Mouse (Mus musculus) neural tube, embryonic 11.5 days (tissue): ENCODE data around the gene Apbb1ip. TPM values are rescaled to one million over a fixed set of nuclear protein-coding genes. Genes with fewer than 3 reads are reported as not detected.
"Not testable (repeated sequence)": the region's sequence is repeated elsewhere in the genome, so short reads cannot be mapped to it uniquely, and the experiment has no call there.

Experiments used
- ATAC-seq: fragments of 200-750 bp; cut with Nextera tagmentation; 2 replicates; pipeline ENCODE4 v1.8.0; 2017; ENCODE audit warnings: moderate number of reproducible peaks, mild to moderate bottlenecking, moderate TSS enrichment, moderate library complexity; ENCODE audit not compliant: insufficient read depth, low FRiP score, low TSS enrichment
- DNase-seq: peaks from one replicate; pipeline ENCODE4 v3.0.0-alpha.2; 2015; ENCODE audit warnings: low spot score
- H3K27ac ChIP-seq: fragments of 300-500 bp; sonication (generic); 2 replicates; pipeline ENCODE4 v1.5.1; 2014; ENCODE audit warnings: low read depth, mild to moderate bottlenecking, low read length
- H3K27me3 ChIP-seq: fragments of 300-500 bp; sonication (generic); 2 replicates; pipeline ENCODE4 v1.6.1; 2014; ENCODE audit warnings: mild to moderate bottlenecking, low read length, mixed read lengths; ENCODE audit not compliant: control insufficient read depth, insufficient read depth
- H3K36me3 ChIP-seq: fragments of 300-500 bp; sonication (generic); 2 replicates; pipeline ENCODE4 v1.6.1; 2014; ENCODE audit warnings: mild to moderate bottlenecking, low read length, moderate library complexity, mixed read lengths; ENCODE audit not compliant: control insufficient read depth, insufficient read depth
- H3K4me1 ChIP-seq: fragments of 300-500 bp; sonication (generic); 2 replicates; pipeline ENCODE4 v1.6.1; 2014; ENCODE audit warnings: low read length, mixed read lengths; ENCODE audit not compliant: control insufficient read depth, insufficient read depth
- H3K4me2 ChIP-seq: fragments of 300-500 bp; sonication (generic); 2 replicates; pipeline ENCODE4 v1.6.1; 2014; ENCODE audit warnings: low read depth, mild to moderate bottlenecking, moderate library complexity
- H3K4me3 ChIP-seq: fragments of 300-500 bp; sonication (generic); 2 replicates; pipeline ENCODE4 v1.5.1; 2014; ENCODE audit warnings: low read depth, low read length
- H3K9ac ChIP-seq: fragments of 300-500 bp; sonication (generic); 2 replicates; pipeline ENCODE4 v1.6.1; 2014; ENCODE audit warnings: mild to moderate bottlenecking, low read length
- H3K9me3 ChIP-seq: fragments of 300-500 bp; sonication (generic); 2 replicates; pipeline ENCODE4 v1.6.1; 2016; ENCODE audit warnings: low read length; ENCODE audit not compliant: control insufficient read depth
- WGBS: fragments of 180-500 bp; shearing (Covaris S2); extraction: QIAGEN DNeasy Blood & Tissue Kit; methylation state at CpG from one replicate; pipeline ENCODE4 v1.1.7; 2014; 5-methylcytosine and 5-hydroxymethylcytosine counted together
- polyA plus RNA-seq: library from polyadenylated mRNA; unstranded; fragments of >200 nt; fragmentation: Nextera tagmentation; extraction: Ambion mirVana; gene quantifications from 2 replicates; pipeline ENCODE4 v1.2.1, GENCODE M21; 2014

Gene Apbb1ip
- polyA plus RNA-seq, 1 experiment from 2014 or later, result 0.27 TPM

- DNase-seq, result no peak
- no peak overlapping the region for H3K4me2 ChIP-seq
- no peak overlapping the region for H3K9ac ChIP-seq
- WGBS, result 51% methylated on average over 10 of the region's 10 CpGs
- H3K27ac ChIP-seq, result no peak overlapping the region
- no peaks in the 10 kb centered on the region for H3K36me3 ChIP-seq
- no peaks in the 10 kb centered on the region for H3K4me1 ChIP-seq
- no peak overlapping the region for H3K4me3 ChIP-seq
- ATAC-seq, result no peak
- H3K27me3 ChIP-seq, result no peaks in the 10 kb centered on the region
- no peaks in the 10 kb centered on the region for H3K9me3 ChIP-seq
These were observed 100.7 kb downstream of the Apbb1ip start for GRCm38 (mm10) chr2:22874628-22875027.

GRCm38 (mm10) chr2:22876614-22877013 is 102.7 kb downstream of the Apbb1ip start:
- ATAC-seq, result no peak
- H3K4me3 ChIP-seq, result no peak overlapping the region

DNA sequence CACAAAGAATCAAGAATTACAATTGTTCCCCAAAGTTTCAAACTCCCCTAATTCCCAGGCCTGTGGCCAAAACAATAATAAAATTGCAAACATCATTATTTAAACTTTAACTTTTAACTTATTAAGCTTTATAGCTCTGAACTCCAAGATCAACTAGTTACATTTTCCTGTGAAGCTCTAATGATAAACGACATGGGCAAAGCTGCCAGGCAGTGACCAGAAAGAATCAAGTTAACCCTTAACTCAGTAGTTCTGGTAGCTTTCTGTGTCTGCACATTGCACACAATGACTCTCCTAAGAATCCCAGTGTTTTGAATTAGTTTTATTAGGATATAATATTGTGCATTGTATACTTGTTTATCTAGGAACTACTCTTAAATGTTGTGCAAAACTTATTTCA is 104.9 kb downstream of the Apbb1ip start:
- H3K4me2 ChIP-seq, result no peak overlapping the region
- H3K27me3 ChIP-seq, result no peaks in the 10 kb centered on the region
- no peak for DNase-seq
- 67% methylated on average over 1 of the region's 1 CpGs for WGBS
- no peak overlapping the region for H3K4me3 ChIP-seq
- no peaks in the 10 kb centered on the region for H3K4me1 ChIP-seq
- no peaks in the 10 kb centered on the region for H3K9me3 ChIP-seq
- no peak for ATAC-seq
- no peaks in the 10 kb centered on the region for H3K36me3 ChIP-seq
- no peak overlapping the region for H3K27ac ChIP-seq
- H3K9ac ChIP-seq, result no peak overlapping the region

More at GRCm38 (mm10) chr2:22876614-22877013, 102.7 kb downstream of the Apbb1ip start:
- H3K4me2 ChIP-seq, result no peak overlapping the region
- no peak overlapping the region for H3K9ac ChIP-seq
- H3K27ac ChIP-seq, result no peak overlapping the region
- no peaks in the 10 kb centered on the region for H3K27me3 ChIP-seq
- no peak for DNase-seq
- no peaks in the 10 kb centered on the region for H3K36me3 ChIP-seq
- no peaks in the 10 kb centered on the region for H3K4me1 ChIP-seq
- 90% methylated on average over 3 of the region's 3 CpGs for WGBS
- H3K9me3 ChIP-seq, result no peaks in the 10 kb centered on the region

DNA sequence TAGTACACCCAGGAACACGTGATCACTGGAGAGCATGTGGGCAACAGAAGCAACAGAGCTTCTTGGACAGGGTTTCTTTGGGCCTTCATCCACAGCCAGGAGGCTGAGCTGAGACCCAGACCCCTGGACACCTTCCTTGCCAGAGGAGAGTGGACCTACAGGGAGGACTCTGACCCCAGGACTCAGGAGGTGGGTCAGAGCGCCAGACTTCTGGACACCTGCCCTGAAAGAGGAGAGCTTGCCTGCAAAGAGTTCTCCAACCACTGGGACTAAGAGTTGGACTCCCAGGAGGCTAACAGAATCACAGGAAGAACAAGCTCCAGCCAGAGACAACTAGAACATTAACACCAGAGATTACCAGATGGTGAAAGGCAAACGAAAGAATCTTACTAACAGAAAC is 106.8 kb downstream of the Apbb1ip start:
- not testable (repeated sequence) for H3K9ac ChIP-seq, H3K4me1 ChIP-seq, H3K27me3 ChIP-seq, ATAC-seq, H3K4me3 ChIP-seq, H3K27ac ChIP-seq, H3K9me3 ChIP-seq, DNase-seq, H3K36me3 ChIP-seq, H3K4me2 ChIP-seq
- WGBS, result 79% methylated on average over 3 of the region's 3 CpGs

DNA sequence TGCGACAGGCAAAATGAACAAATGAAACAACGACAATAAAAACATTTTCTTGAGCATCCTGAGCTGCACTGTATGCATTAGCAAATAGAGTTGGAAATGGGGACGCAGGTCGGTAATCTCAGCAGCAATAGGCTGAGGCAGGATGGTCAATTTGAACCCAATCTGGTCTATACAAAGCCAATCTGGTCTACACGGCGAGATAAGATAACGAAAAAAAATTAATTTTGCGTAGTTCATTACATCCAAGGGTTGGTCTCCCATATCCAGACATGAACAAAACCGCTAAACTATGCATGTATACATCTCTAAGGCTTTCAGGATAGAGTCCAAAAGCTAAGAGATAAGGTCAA is 121.0 kb downstream of the Apbb1ip start:
- peak overlapping the region; percentile 77 for H3K4me3 ChIP-seq
- no peaks in the 10 kb centered on the region for H3K27me3 ChIP-seq
- DNase-seq, result no peak
- H3K36me3 ChIP-seq, result no peaks in the 10 kb centered on the region
- peak overlapping the region; percentile 67 for H3K9ac ChIP-seq
- H3K4me1 ChIP-seq, result no peaks in the 10 kb centered on the region
- H3K4me2 ChIP-seq, result peak overlapping the region; percentile 64
- H3K9me3 ChIP-seq, result no peaks in the 10 kb centered on the region
- ATAC-seq, result peak; percentile 31
- WGBS, result 30% methylated on average over 9 of the region's 9 CpGs
- peak overlapping the region; percentile 68 for H3K27ac ChIP-seq

GRCm38 (mm10) chr2:22895282-22896273 is 121.7 kb downstream of the Apbb1ip start, which contains the start of gene Pdss1:
Pdss1 (plus strand) TSS chr2:22895522.
- Histone ChIP-seq H3K36me3 (no peaks in the 10 kb centered on the region), H3K9ac (peak within 1 kb of the TSS; percentile 67), H3K4me3 (peak within 1 kb of the TSS; percentile 77), H3K4me1 (no peaks in the 10 kb centered on the region), H3K4me2 (peak within 1 kb of the TSS; percentile 64), H3K27me3 (no peaks in the 10 kb centered on the region), H3K9me3 (no peaks in the 10 kb centered on the region), H3K27ac (peak within 1 kb of the TSS; percentile 68)
- DNase-seq (peak; percentile 90), ATAC-seq (peak; percentile 98)
- WGBS, result under 1% methylated on average over 81 of the region's 81 CpGs

GRCm38 (mm10) chr2:22903947-22904346 is 130.1 kb downstream of the Apbb1ip start:
- no peak for ATAC-seq

GRCm38 (mm10) chr2:22914421-22914820 is 140.5 kb downstream of the Apbb1ip start:
- H3K4me2 ChIP-seq, result no peak overlapping the region
- 0 out of 2 replicates have a peak, but pooled peaks cover 2% of the 10 kb centered on the region for H3K36me3 ChIP-seq
- no peaks in the 10 kb centered on the region for H3K9me3 ChIP-seq
- H3K27me3 ChIP-seq, result no peaks in the 10 kb centered on the region
- H3K4me1 ChIP-seq, result no peaks in the 10 kb centered on the region
- no peak overlapping the region for H3K27ac ChIP-seq
- ATAC-seq (no peak), DNase-seq (no peak)
- WGBS, result 93% methylated on average over 3 of the region's 3 CpGs
- no peak overlapping the region for H3K9ac ChIP-seq
- H3K4me3 ChIP-seq, result no peak overlapping the region

More at GRCm38 (mm10) chr2:22903947-22904346, 130.1 kb downstream of the Apbb1ip start:
- Histone ChIP-seq H3K4me3 (no peak overlapping the region), H3K4me2 (no peak overlapping the region), H3K36me3 (peaks cover 8% of the 10 kb centered on the region; the same call in 1 of the 2 replicates), H3K4me1 (no peaks in the 10 kb centered on the region), H3K27me3 (no peaks in the 10 kb centered on the region), H3K9me3 (no peaks in the 10 kb centered on the region), H3K9ac (no peak overlapping the region), H3K27ac (no peak overlapping the region)
- no peak for DNase-seq
- WGBS, result 94% methylated on average over 3 of the region's 3 CpGs

GRCm38 (mm10) chr2:22918651-22919050 is 144.8 kb downstream of the Apbb1ip start:
- DNase-seq (no peak), ATAC-seq (no peak)
- Histone ChIP-seq H3K9me3 (no peaks in the 10 kb centered on the region), H3K36me3 (no peaks in the 10 kb centered on the region), H3K4me1 (no peaks in the 10 kb centered on the region), H3K9ac (no peak overlapping the region), H3K27me3 (no peaks in the 10 kb centered on the region), H3K4me2 (no peak overlapping the region), H3K27ac (no peak overlapping the region), H3K4me3 (no peak overlapping the region)
- 89% methylated on average over 2 of the region's 2 CpGs for WGBS
